Mouse (Mus musculus): ENCODE measurements around the gene Gm4924.

Gene Gm4924

DNA sequence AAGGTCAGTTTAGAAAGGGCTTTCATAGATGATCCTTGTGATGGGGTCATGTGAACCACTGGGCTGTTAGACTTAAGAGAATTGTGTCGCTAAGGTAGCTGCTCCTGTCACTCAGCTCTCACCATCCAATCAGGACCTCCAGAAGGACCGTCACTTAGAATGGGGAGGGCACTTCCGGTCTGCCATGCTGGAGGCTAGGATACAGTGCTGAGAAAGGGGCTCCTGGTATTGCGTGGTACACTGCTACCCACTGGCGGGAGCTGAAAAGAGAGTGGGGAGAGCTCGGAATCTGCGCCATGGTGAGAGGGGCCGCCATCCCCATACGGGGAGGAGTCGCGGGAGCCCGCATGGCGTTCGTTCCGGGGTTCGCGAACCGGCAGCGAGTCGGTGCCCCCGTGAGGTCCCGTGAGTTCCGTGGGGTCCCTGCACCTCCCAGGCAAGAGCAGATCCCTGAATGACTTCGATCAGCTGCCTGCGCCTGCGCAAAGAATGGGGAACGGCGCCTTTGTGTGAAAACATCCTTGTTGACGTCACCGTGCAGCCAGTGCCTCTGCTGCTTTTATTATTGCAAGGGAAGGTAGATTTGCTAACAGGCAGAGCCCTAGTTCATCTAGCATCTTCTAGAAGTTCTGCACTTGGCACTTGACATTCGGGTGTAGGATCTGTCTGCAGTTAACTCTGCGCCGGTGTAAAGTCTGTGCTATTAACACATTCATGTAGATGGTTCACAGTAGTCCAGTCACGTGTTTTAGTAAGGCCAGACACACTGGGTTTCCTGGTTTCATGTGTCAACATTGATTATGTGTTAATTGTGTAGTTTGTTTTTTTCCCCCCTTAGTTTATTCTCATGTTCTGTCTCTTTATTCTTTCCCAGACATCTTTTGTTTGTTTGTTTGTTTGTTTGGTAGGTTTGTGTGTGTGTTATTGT, at the start of gene Gm4924:
Gene Gm4924, plus strand, starts transcription at position 173 of the 928 bp plus-strand sequence.
- DNase-seq: peak; percentile 86

DNA sequence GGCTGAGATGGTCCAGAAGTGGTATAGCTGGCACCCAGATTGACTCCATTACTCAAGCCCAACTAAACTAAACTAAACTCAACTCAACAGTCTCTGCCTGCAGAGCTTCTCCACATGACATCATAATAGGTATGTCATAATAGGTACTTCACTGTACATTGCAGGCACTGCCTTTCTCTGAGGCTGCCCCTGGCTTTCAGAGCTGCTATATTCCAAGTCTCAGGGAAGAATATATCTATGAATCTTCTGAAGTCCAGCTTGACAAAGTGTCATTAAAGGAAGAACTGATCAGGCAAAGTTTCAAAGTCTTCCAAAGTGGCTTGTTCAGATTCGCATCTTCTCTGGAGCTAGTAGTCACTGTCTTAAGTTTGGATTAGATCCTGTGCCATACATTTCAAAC, 37.6 kb upstream of the Gm4924 start, which contains the start of gene 4932415D10Rik:
Gene 4932415D10Rik, minus strand, starts transcription at position 101 of the 400 bp plus-strand sequence.
- DNase-seq: no peak

DNA sequence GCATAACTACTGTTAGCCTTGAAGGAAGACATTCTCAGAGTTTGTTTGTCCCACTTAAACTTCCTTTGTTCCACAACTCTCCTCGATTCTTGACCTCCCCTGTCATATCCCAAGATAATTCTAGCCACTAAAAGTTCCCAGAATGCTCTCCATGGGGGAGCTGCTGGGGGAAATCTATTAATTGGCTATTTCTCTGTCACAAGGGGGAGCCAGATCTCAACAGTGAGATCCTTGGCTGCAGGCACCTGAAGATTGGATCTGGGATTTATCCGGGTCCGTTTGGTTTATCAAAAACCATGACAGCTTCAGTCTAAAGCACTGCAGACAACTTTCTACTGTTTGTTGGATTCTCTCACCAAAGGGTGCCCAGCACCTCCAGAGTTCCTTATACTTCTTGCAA, 33.9 kb upstream of the Gm4924 start:
- DNase-seq: no peak

DNA sequence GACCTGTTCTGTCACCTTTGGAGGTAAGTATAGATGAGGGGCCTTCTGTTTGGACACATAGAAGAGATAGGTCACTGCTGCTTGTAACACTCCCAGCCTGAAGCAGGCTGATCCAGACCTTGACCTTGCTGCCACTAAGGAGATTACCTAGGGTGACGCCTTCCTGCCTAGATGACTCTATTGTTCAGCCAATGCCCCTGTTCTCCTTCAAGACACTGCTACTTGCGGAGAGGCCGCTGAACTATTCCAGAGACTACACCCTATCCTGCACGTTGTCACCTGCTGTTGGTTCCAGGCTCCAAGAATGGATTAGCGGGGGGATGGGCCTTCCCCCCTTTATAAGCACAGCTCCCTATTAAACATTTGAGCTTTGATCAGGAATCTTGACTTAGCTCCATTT, 24.2 kb upstream of the Gm4924 start:
- no peak for DNase-seq

DNA sequence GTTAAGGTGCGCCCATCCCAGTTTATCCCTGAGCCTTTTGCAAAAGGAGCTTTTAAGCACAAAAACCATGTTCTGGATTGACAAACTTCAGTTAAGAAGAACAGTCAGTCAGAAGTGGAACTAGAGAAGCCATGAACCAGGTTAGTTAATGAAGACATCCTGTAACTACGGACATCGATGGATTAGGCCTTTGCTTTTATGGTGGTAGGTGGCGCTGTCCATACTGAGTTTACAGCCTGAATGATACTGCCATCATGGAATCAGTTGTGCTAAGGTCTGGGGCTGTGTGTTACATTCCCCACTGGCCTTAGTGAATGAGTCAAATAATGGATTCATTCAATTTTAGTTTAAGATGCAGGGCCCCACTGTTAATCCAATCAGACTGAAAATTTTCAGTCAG, 1.3 kb downstream of the Gm4924 start:
- DNase-seq: no peak

DNA sequence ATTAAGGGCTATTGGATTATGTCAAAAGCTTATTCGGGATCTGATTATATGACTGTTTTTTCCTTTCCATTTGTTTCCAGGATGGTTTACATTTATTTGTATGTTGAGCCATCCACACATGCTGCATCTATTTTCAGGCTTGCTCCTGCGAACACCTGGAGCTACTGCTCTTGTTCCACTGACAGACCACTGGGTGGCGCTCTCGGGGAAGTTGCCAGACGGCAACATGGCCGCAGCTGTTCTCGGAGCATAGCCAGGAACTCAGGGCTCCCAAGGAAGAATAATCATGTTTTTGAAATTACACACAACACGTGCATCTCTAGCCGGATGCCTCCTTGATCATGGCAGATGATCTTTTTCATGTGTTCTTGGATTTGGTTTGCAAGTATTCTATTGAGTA, 7.9 kb downstream of the Gm4924 start:
- no peak for DNase-seq

DNA sequence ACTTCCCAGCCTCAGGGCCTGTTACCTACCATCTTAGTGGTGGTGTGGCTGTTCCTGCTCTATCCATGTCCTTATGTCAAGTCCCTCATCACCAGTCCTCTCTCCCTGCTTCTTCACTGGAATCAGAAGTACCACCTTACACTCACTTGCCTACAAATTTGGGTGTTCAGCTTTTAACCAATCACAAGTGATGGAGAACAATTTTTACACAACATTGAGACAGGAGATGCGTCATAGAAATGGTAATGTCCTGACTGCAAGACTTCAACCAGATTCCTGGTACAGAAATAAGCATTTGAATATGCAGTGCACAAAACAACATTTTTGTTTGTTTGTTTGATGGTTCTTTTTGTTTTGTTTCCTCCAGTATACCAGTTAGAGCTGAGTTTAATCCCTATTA, 28.9 kb downstream of the Gm4924 start:
- DNase-seq: no peak

DNA sequence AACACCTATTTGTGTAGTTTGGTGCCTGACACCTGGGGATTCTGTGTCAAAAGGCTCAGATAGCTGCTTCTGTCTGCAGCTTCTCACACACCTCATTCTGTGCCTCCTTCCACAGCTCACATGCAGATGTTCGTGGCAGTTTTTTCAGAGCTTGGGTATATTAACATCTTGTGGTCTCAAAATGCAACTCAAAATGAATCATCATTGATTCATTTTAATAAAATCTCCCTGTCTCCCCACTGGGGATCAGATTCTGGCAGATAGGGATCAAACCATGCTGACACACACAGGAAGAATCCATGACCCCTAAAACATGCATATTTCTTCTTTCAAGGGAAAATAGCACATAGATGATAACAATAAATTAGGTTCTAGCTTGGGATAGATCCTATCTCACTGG, 55.5 kb downstream of the Gm4924 start:
- no peak for DNase-seq

DNA sequence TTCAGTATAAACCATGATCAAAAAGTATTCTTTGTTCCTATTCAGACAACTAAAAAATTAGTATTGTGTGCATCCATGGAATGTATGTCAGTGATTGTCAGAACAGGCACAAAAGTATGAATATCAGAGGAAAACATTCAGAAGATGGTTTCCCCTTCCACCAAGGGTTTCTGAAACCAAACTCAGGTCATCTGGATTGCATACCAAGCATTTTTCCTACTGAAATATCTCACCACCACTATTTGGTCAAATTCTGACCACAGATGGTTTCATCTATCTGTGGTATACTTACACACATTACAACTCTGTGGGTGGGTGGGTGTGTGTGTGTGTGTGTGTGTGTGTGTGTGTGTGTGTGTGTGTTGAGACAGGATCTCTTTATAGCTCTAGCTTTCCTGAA, 69.6 kb downstream of the Gm4924 start:
- DNase-seq: no peak
